Mouse (Mus musculus) thymus, adult 2 months (tissue): ENCODE results near the gene Dnaja4. TPM values are rescaled to one million over a fixed set of nuclear protein-coding genes. Genes with fewer than 3 reads are reported as not detected.

Experiments used
- DNase-seq: peaks from one replicate; pipeline ENCODE4 v3.0.0; 2021
- H3K27ac ChIP-seq: fragments of 200-500 bp; 2 replicates; pipeline ENCODE4 v1.5.1; 2012; ENCODE audit warnings: low read length, control low read depth; ENCODE audit not compliant: control insufficient read depth, insufficient read depth
- H3K27me3 ChIP-seq: fragments of 200-500 bp; 2 replicates; pipeline ENCODE4 v1.6.1; 2012; ENCODE audit warnings: mild to moderate bottlenecking, low read length, moderate library complexity, mixed read lengths; ENCODE audit not compliant: control insufficient read depth, insufficient read depth
- H3K36me3 ChIP-seq: fragments of 200-500 bp; 2 replicates; pipeline ENCODE4 v1.6.1; 2012; ENCODE audit warnings: mild to moderate bottlenecking, low read length, moderate library complexity; ENCODE audit not compliant: control insufficient read depth, insufficient read depth
- H3K4me1 ChIP-seq: fragments of 200-500 bp; replicated peaks from 2 replicates; pipeline ENCODE4 v1.6.1; 2012; ENCODE audit warnings: low read length; ENCODE audit not compliant: control insufficient read depth, insufficient read depth
- H3K4me3 ChIP-seq: fragments of 200-500 bp; 2 replicates; pipeline ENCODE4 v1.5.1; 2012; ENCODE audit warnings: mild to moderate bottlenecking, low read length, control low read depth, moderate library complexity; ENCODE audit not compliant: control insufficient read depth, insufficient read depth
- CTCF ChIP-seq: fragments of 200-500 bp; IDR thresholded peaks from 2 replicates; pipeline ENCODE4 v1.5.1; 2012; ENCODE audit warnings: mild to moderate bottlenecking, control low read depth, low read length, moderate library complexity, borderline replicate concordance; ENCODE audit not compliant: control insufficient read depth, poor library complexity, insufficient read depth; ENCODE audit errors: extremely low read depth
- POLR2A ChIP-seq: fragments of 200-500 bp; IDR thresholded peaks from 2 replicates; pipeline ENCODE4 v1.6.1; 2012; ENCODE audit warnings: mild to moderate bottlenecking, low read length, control low read depth, moderate library complexity; ENCODE audit not compliant: control insufficient read depth, poor library complexity, insufficient read depth; ENCODE audit errors: extremely low read depth
- WGBS: fragments of 180-500 bp; shearing (Covaris S2); methylation state at CpG from one replicate; pipeline ENCODE4 v1.1.7; 2018; 5-methylcytosine and 5-hydroxymethylcytosine counted together
- polyA plus RNA-seq: library from polyadenylated mRNA; depleted of rRNA; stranded (reverse); fragments of >200 nt; gene quantifications from 2 replicates; pipeline ENCODE4 v1.2.3, GENCODE M21; 2012; rRNA removed

Dnaja4 gene
- 2.5 and 4.5 TPM in 2 replicates for polyA plus RNA-seq

- H3K27ac ChIP-seq: no peak within 1 kb of the TSS
Observed at GRCm38 (mm10) chr9:54698318-54699086, at the start of gene Dnaja4. TSS of gene Dnaja4 (plus strand) at chr9:54698873.

GRCm38 (mm10) chr9:54649360-54649759, 49.3 kb upstream of the Dnaja4 start:
- no peak for TF ChIP-seq POLR2A
- no peak for TF ChIP-seq CTCF
- no peak overlapping the region for H3K4me3 ChIP-seq
- no peaks in the 10 kb centered on the region for H3K27me3 ChIP-seq
- H3K36me3 ChIP-seq: no peaks in the 10 kb centered on the region
- DNase-seq: no peak
- no peaks in the 10 kb centered on the region for H3K4me1 ChIP-seq
- H3K27ac ChIP-seq: no peak overlapping the region
- WGBS: 89% methylated on average over 1 of the region's 1 CpGs

More at GRCm38 (mm10) chr9:54698318-54699086, at the start of gene Dnaja4:
- Histone ChIP-seq H3K27me3 (peaks cover 19% of the 10 kb centered on the region), H3K4me1 (peaks cover 9% of the 10 kb centered on the region; the same call in 1 of the 2 replicates), H3K4me3 (peak within 1 kb of the TSS; percentile 53), H3K36me3 (no peaks in the 10 kb centered on the region)
- WGBS: 79% methylated on average over 17 of the region's 17 CpGs
- DNase-seq: no peak
- no peak for TF ChIP-seq CTCF
- TF ChIP-seq POLR2A: no peak

GRCm38 (mm10) chr9:54652778-54653177, 45.9 kb upstream of the Dnaja4 start:
- Histone ChIP-seq H3K27me3 (no peaks in the 10 kb centered on the region), H3K27ac (no peak overlapping the region), H3K4me3 (no peak overlapping the region), H3K4me1 (no peaks in the 10 kb centered on the region), H3K36me3 (no peaks in the 10 kb centered on the region)
- WGBS: 85% methylated on average over 2 of the region's 2 CpGs
- no peak for TF ChIP-seq POLR2A
- no peak for TF ChIP-seq CTCF
- no peak for DNase-seq

- TF ChIP-seq POLR2A (no peak), CTCF (no peak)
- no peaks in the 10 kb centered on the region for H3K4me1 ChIP-seq
- DNase-seq: no peak
- no peak overlapping the region for H3K27ac ChIP-seq
- H3K4me3 ChIP-seq: no peak overlapping the region
- no peaks in the 10 kb centered on the region for H3K36me3 ChIP-seq
- WGBS: 93% methylated on average over 2 of the region's 2 CpGs
- no peaks in the 10 kb centered on the region for H3K27me3 ChIP-seq
Observed at GRCm38 (mm10) chr9:54655846-54656245, 42.8 kb upstream of the Dnaja4 start.

GRCm38 (mm10) chr9:54656402-54656801, 42.3 kb upstream of the Dnaja4 start:
- Histone ChIP-seq H3K27me3 (no peaks in the 10 kb centered on the region), H3K27ac (no peak overlapping the region), H3K36me3 (no peaks in the 10 kb centered on the region), H3K4me3 (no peak overlapping the region), H3K4me1 (no peaks in the 10 kb centered on the region)
- TF ChIP-seq POLR2A (no peak), CTCF (no peak)
- 90% methylated on average over 6 of the region's 6 CpGs for WGBS
- no peak for DNase-seq

GRCm38 (mm10) chr9:54658773-54659172, 39.9 kb upstream of the Dnaja4 start:
- H3K4me3 ChIP-seq: no peak overlapping the region
- no peaks in the 10 kb centered on the region for H3K36me3 ChIP-seq
- TF ChIP-seq CTCF: no peak
- TF ChIP-seq POLR2A: no peak
- H3K27me3 ChIP-seq: no peaks in the 10 kb centered on the region
- DNase-seq: no peak
- no peaks in the 10 kb centered on the region for H3K4me1 ChIP-seq
- H3K27ac ChIP-seq: no peak overlapping the region
- WGBS: 90% methylated on average over 6 of the region's 6 CpGs
